Mouse (Mus musculus) heart, postnatal 0 days (tissue): Measurements from ENCODE around the gene Tmpo.

ENCODE experiments used
- CTCF ChIP-seq: IDR thresholded peaks from 2 replicates; pipeline ENCODE4 v1.5.1; 2016; ENCODE audit warnings: antibody characterized with exemption, control low read depth, low read depth
- EP300 ChIP-seq: IDR thresholded peaks from 2 replicates; pipeline ENCODE4 v1.6.1; 2016; ENCODE audit warnings: antibody characterized with exemption, low read depth

- TF ChIP-seq CTCF (no peak), EP300 (no peak)
Observed at GRCm38 (mm10) chr10:91195680-91196079, 14.6 kb upstream of the Tmpo start.
